Mouse (Mus musculus) brain, embryonic 14.5 days (tissue): ENCODE results near the gene Usp29.

Experiments
- CTCF ChIP-seq: fragments of 200-500 bp; IDR thresholded peaks from 2 replicates; pipeline ENCODE4 v1.5.1; 2012; ENCODE audit warnings: inconsistent platforms, mild to moderate bottlenecking, moderate library complexity, borderline replicate concordance; ENCODE audit not compliant: insufficient read depth, insufficient read length; ENCODE audit errors: extremely low read depth
- POLR2A ChIP-seq: fragments of 200-500 bp; IDR thresholded peaks from 2 replicates; pipeline ENCODE4 v1.6.1; 2012; ENCODE audit warnings: mild to moderate bottlenecking, inconsistent platforms, borderline replicate concordance; ENCODE audit not compliant: poor library complexity, insufficient read depth, insufficient read length, severe bottlenecking; ENCODE audit errors: extremely low read depth

GRCm38 (mm10) chr7:6731930-6732329, 1.6 kb downstream of the Usp29 start:
- TF ChIP-seq POLR2A (no peak), CTCF (no peak)
